Mouse (Mus musculus) heart, postnatal 0 days (tissue): ENCODE results near the gene Tmem198.

Experiments
- CTCF ChIP-seq: IDR thresholded peaks from 2 replicates; pipeline ENCODE4 v1.5.1; 2016; ENCODE audit warnings: antibody characterized with exemption, control low read depth, low read depth
- EP300 ChIP-seq: IDR thresholded peaks from 2 replicates; pipeline ENCODE4 v1.6.1; 2016; ENCODE audit warnings: antibody characterized with exemption, low read depth

GRCm38 (mm10) chr1:75477966-75478290 lies 1.4 kb upstream of the Tmem198 start:
- TF ChIP-seq CTCF (no peak), EP300 (no peak)
